Mouse (Mus musculus) c-Kit-positive CD71-positive TER-119-negative erythroid progenitor cells, embryonic 14.5 days (primary cell): ENCODE measurements around the gene Taf1c.

Experiments used
- DNase-seq: peaks from one replicate; pipeline ENCODE4 v3.0.0-alpha.2; 2013; ENCODE audit warnings: low read depth

Taf1c gene

DNA sequence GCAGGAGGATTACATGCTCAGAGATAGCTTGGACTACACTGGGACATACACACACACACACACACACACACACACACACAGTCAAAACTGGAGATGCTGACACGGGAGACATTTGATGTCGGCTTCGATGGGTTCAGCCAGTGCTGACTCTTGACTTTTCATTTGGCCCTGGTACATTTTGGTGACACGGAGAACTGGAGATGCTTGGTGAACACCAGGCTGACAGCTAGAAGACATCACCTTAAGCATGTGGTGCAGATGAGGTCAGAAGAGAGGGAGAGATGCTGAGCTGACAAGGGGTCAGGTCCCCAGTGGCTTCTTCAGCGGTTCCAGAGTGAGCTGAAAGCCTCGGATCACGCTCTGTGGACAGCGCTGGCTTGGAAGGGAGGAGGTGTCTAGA, 18.0 kb upstream of the Taf1c start:
- no peak for DNase-seq

DNA sequence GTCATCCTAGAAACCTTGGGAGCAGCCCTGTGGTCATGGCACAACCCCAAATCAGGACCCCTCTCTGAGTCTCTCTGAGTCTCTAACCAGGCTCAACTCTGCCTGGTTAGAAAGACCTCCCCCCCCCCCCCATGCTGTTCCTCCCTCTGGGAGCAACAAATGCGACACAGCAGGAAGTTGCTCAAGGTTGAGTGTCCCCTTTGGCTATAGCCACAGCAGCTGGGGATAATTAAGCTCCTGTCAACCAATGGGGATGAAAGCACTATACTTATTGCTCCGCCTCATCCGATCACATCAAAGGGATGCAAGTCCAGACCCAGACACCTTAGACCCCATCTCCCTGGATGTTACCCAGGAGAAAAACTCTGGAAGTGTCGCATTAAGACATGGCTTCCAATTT, 17.5 kb upstream of the Taf1c start:
- DNase-seq = no peak

DNA sequence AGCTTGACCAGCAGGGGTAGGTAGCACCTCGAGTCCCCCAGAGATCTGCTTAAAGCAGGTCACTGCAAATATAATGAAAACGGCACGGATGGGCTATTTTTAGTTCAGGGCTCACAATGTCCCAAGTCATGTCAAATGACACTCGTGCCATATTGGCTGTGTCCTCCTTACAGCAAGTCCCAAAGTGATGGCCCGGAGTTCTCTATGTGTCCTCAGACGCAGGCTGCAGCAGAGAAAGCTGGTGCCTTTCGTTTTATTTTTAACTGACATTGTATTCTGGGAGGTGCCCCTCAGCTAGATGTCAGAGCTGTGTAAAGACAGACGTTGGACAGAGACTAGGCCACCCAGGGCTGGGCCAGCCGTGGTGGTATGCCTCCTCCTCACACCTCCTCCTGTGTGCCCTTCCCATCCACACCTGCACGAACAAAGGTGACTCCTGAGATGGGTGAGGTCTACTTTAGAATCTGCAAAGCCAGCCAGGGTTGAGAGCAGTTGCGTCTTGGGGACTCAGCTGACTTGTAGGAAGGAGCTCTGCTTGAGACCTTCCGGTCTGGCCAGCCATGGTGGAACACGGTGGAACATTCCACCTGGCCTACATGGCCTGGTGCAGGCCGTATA, 15.9 kb upstream of the Taf1c start:
- DNase-seq = no peak

DNA sequence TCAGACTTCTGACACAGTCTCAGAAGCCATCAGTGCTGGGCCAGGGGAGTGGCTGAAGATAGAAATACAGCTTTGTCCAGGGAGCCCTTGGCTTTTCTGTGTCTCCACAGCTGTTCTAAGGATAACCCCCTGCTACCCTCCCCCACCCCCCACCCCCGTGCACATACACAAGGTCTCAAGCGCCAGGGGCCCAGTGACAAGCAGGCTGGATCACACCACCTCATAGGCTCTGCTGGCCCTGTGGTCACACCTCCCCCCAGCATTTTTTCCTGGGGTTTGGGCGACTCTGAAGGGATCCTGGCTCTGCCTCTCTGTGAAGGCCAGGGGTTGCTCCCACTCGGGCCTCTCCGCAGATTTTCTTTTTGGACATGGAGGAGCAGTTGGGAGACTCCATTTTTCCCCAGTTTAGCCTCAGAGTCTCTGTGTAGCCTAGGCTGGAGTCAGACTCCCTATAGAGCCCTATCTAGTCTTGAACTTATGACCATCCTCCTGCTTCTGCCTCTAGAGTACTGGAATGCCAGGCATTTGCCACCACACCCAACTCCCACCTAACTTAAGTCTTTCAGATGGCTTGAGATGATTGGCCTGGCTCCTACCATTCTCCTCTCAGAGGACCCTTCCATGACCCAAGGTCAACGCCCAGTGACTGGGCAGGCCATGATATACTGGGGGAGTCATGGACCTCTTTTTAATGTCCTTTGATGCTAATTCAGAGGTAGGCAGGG, 15.3 kb upstream of the Taf1c start:
- no peak for DNase-seq

DNA sequence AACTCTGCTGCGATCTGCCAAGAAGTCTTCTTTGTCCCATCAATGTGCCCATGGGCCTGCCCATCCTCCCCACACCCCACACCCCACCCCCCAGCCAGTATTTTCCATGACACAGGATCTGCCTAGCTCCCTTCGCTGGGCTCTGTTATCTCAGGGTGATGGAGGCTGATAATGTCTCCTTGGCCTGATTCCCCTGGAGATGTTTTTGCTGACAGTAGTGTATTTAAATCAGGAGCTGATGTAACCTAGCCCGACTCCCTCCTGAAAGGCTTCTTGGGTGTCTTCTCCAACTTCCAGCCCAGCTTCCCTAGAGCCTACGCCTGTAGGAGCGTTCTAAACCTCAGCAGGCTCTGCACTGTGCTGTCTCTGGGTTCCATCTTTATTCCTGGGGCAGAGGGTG, 13.9 kb upstream of the Taf1c start:
- DNase-seq = no peak

DNA sequence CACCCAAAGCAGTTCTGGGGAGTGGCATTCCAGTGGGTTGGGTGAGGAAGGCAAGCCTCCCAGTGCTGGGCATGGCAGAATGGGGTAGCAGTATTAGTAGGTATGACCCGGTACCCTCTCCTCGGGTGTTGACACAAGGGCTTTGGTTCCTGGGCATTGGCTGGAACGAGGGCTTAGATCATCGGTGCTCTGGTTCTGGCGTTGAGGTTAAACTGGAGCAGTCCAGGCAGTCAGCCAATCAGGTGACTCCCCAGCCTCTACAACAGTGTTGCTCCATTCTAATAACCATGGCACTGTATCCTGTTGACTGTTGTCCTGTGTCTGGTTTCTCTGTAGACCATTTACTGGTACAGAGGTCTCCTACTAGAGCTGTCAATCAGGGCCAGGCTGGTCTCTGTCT, 12.6 kb upstream of the Taf1c start:
- no peak for DNase-seq

DNA sequence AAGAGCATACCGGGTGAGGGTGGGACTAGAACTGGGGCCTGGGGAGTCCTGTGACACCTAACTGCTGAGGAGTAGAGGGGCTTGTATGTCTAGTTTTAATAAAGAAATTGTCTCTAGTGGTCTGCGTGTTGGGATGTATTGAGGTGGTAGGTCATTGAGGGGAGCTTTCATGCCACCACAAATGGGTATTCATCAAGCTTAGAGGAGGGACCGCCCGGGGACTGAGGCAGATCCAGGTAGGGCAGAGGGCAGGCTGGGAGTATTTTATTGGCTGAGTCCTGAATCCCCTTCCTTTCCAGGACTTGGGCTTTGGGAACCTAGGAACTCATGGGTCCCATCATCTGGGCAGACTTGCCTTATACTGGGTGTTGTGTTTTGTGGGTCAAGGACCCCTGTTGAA, 11.8 kb upstream of the Taf1c start:
- DNase-seq = no peak

DNA sequence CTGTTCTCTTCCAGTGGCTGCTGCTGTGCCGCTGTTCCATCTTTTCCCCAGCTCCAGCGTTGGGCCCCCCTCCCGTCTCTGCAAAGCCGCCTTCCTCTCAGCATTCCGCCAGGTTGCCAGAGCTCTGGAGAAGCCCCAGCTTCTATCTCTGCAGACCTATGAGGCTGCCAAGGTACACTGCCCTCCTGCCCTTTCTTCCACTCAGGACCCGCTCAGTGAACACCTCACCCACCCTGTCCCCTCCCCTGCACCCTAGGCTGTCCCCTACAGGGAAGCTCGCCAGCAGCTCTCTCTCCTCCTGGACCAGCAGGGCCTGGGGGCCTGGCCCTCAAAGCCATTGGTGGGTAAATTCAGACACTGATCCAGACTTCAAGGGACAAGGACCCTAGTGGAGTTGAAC, 11.3 kb upstream of the Taf1c start:
- DNase-seq = no peak

DNA sequence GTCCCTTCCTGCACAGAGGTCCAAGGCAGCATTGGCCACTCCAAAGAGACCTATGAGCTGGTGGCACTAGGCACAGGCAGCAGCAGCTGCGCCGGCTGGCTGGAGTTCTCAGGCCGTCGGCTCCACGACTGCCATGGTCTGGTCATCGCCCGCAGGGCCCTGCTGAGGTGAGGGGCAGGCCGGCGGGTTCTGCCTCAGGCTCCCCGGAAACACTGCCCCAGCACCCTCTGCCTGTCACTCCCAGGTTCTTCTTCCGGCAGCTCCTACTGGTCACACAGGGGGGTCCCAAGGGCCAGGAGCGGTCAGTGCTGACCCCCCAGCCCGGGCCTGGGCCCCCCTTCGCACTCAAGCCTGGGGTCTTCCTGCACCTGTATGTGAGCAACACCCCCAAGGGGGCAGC, 10.1 kb upstream of the Taf1c start:
- DNase-seq = no peak

DNA sequence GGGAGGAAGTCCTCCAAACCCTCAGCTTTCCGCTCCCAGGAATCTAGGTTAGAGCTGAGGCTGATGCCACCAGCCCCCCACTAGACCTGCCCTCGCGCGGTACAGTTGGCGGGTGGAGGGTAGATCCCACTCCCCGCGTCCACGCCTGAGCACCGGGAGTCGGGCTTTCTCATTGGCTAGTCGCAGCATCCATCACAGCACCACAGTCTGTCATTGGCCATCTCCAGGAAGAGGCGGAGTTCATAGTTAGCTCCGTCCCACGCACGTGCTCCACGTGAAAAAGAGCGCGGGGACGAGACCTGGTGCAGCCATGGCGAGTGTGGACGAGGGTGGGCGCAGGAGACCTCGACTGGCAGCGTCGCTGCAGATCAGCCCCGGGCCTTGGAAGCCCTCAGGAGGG, 7.4 kb upstream of the Taf1c start, which contains the start of gene Adad2:
Adad2 (plus strand) TSS at position 277 of the 400 bp plus-strand sequence.
- no peak for DNase-seq

DNA sequence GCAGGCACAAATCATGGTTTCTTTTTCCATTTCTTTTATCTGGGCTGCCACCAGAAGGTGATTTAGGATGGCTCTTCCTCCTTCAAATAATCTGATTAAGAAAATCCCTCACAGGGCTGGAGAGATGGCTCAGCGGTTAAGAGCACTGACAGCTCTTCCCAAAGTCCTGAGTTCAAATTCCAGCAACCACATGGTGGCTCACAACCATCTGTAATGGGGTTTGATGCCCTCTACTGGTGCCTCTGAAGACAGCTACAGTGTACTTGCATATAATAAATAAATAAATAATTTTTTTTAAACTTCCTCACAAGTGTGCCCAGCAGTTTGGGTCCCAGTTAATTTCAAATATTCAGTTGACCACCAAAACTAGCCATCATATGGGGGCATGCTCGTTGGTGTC, 1.2 kb upstream of the Taf1c start:
- DNase-seq = no peak

DNA sequence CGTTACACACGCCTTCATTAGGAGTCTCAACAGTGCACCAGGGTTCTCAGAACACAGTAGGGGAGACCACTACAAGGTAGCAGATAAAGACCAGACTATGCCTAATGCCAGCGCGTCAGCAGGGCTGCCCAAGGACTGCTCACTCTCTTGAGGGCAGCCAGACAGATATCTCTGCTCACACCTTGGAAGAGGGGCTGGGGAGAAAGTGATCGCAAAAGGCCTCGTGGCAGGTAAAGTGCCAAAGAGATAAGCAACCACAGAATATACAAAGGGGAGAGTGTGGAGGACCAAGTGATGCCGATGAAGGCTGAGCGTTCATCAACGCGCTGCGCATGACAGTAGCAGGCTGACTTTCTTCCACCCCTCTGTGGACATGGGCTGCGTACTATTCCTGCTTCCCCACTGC, 621 bp downstream of the Taf1c start:
- DNase-seq = peak; percentile 51

DNA sequence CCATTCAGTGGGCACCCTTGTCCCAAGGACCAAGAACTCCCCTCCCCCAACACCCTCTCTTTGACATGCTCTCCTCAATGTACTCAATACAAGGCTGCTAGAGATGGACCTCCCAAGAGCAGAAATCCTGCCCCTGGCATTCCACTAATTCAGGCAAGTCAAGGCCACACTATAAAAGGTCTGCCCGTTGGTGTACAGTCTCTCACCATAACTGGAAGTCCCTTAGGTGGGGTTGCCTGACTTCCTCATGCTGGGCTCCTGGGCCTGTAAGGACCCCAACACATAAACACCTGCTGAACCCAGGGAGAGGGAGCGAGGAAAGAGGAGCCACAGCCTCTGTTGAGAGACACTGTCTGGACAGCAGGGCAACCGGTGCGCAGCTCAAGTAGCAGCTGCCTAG, 1.3 kb downstream of the Taf1c start:
- no peak for DNase-seq

DNA sequence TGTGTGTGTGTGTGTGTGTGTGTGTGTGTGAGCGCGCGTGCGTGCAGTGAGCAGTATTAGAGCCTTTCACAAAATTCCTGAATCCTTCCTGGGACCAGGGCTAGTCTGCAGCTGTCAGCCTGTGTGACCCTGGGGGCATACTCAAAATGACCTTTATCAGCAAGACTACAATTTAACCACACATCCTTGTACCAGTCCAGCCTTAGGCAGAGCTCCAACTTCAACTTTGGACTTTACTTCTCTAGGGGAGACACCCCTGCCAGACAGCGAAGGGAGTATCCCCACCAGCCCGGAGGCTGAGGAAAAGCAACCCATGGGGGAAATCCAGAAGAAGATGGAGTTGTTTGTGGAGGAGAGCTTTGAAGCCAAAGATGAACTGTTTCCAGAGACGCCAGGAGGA, 13.6 kb downstream of the Taf1c start:
- DNase-seq = no peak

DNA sequence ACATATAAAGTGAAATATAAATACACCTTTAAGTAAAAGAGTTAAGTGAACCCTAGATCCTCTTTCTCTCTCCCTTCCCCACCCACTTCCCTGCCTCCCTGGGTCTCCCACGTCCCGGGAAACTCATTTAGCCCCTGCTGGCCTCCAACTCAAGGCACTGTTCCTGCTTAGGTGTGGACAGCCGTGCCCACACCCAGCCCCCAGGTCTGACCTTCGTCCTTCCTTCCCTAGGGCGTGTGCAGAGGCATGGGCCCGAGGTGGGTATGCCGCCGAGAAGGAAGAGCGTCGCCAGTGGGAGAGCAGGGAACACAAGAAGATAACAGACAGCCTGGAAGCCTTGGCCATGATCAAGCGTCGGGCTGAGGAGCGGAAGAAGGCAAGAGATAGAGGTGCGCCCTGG, 14.7 kb downstream of the Taf1c start:
- no peak for DNase-seq

DNA sequence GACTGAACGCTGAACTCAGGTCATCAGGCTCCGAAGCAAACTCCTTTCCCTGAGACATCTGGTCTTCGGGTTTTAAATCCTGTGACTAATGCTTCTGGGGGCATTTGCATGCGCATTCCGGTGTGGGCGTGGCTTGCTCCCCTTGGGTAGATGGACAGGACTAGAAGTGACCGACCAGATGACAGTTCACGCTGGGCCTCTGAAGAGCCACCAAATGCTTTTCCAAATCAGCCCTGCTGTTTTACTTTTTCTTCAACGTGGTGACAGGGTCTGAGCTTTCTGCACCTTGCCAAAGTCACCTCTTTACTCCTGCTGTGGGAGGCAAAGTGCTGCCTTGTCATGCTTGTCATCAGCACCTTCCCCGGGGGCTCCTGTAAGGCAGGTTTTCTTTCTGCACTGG, 16.2 kb downstream of the Taf1c start:
- DNase-seq = no peak

DNA sequence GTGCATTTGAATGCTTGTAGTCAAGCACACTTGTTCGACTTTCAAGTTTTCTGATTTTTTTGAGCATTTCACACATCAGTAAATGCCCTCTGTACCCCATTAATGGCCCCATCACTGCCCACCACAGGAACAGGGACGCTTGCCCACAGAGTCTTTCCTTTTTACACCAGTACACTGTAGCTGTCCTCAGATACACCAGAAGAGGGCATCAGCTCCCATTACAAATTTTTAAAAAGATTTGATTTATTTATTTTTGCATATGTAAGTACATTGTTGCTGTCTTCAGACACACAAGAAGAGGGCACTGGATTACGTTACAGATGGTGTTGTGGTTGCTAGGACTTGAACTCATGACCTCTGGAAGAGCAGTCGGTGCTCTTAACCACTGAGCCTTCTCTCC, 16.7 kb downstream of the Taf1c start:
- DNase-seq = no peak

DNA sequence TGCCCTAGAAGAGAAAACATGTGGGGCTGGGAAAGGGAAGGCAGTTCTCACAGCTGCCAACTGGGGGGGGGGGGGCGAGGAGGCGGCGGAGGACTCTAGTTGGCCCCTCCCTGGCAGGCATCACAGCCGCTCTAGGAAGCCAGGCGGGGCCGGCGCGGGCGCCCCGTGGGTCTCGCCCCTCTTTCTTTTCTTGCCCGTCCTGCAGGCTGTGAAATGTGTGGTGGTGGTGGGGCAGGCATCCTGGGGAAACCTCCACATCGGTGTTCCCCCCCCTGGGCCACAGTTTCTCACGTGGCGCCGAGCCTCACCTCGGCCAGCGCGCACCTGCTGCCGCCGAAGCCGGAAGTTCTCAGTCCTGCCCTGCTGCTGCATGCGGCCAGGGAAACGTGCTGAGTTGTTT, 19.1 kb downstream of the Taf1c start:
- DNase-seq = no peak

DNA sequence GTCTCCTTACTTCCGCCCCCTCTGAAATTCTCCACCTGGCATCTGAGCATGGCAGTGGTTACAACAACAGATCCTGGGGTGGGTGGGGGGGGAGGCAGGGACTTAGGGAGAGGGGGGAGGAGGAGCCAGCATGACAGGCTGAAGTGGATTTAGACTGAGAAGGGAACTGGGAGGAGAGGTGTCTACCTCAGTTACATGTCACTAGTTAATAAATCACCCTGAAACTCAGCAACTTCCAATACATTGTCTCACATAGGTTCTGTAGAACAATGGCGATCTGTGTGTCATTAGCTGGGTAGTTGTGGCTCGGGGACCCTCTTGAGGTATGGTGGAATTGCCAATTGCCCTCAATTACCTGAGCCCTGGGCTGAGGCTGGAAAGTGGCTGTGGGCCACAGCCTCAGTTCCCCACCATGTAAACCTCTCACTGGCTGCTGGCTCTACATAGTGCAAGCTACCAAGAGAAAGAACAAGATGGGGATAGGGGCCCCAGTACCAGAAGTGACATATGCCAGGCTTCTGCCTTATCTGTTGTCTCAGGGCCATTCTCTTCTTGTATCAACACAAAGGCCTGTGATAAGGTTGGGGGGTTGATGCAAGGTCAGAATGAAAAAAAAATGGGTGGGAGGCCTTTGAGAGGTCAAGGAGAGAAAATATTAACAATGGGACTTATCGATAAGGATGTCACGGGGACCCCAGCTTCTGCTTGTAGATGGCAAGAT, 24.4 kb downstream of the Taf1c start:
- DNase-seq = no peak

DNA sequence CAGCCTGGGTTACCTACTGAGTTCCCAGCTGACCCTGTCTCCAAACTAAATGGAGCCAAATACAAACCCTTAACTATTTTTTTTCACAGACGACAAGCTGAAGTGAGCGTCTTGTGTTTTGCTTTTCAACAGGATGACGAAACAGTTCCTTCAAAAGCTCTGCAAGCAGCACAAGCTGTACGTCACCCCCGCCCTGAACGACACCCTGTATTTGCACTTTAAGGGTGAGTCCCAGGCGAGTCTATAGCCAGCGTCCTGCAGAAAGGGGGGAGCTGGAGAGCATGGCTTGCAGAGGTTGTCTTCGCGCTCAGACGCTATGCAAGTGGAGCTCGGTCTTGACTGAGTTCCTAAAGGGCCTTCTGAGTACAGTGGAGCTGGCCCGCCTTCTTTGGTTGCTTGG, 25.9 kb downstream of the Taf1c start:
- no peak for DNase-seq

DNA sequence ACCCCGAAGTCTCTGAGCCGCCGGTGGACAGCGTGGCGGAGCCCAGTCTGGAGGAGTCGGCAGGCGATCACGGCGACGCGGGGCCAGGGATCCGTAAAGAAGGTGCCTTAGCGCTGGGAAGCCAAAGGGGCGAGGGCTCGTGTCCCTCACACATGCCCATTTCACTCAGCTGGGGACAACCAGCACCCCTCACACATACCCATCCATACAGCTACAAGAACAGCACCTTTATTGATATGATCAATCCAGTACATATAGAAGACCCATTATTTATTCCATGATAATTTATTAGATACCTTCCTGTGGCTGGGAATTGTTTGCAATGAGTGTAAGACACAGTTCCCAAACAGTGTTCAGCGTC, 29.7 kb downstream of the Taf1c start:
- DNase-seq = no peak

DNA sequence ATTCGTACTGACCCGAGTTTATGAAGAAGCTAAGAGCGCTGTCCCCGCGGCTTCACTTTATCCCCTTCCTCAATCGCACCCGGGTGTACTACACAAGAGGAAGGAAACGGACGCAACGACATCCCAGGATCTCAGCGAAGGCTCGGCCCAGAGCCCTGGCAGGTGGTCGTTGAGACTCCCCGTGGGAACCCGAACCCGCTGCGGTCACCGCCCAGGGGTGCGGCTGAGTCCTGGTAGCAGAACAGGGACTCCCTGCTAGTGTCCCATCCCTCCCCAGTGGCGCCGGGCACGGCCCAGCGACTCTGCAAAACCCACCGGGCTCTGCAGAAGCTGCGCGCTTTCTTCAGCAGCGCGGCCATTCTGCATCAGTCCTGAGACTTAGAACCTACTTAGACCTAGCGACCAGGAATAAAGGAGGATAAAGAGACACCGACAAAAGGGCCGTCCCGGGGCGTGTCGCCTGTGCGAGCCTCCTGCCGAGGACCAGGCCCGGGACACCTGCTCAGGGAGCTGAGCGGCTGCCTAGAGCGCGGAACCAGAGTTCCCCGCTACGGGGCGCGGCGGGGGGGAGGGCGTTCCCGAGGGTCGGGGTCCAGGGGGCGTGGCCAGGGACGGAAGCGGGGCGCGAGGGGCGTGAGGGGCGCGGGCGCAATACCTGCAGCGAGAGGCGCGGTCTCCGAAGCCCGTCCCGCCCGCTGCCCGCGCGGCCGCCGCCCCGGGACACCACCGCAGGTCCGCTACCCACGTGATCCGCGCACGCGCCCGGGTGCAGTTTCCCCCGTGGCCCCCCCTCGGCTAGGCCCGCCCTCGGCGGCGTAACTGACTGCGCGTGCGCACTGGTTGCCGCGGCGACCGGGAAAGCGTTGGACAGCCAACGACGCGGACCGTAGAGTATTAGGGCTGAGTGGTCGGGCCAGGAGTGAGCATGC, 30.3 kb downstream of the Taf1c start, which contains the start of the genes Hsdl1 and Dnaaf1:
Hsdl1 (minus strand) TSS at position 747 of the 929 bp plus-strand sequence.
Dnaaf1 (plus strand) TSS at position 799 of the 929 bp plus-strand sequence.
- DNase-seq = peak; percentile 85
